Mouse (Mus musculus): Measurements from ENCODE around the gene Adarb1.

- TF ChIP-seq POLR2A (IDR thresholded peaks at IDR 0.05; ENCODE audit: low read depth, low read length) (no peak), CTCF (IDR thresholded peaks at IDR 0.05; ENCODE audit: borderline replicate concordance, insufficient read depth, low read length) (peak; percentile 95)
Measured at GRCm38 (mm10) chr10:77353031-77353745, 64.9 kb downstream of the Adarb1 start.
